Mouse (Mus musculus) mature B cell (primary cell): Measurements from ENCODE around the gene Lrmda.

Source experiments
- in situ Hi-C: fragments of 300-500 bp; cut with MboI; formaldehyde crosslinking; loops from 2 replicates; pipeline ENCODE4 v1.14.3; 2019

Lrmda gene

GRCm38 (mm10) chr14:22043420-22043819 lies 23.9 kb downstream of the Lrmda start:
- in situ Hi-C loops = no loop called here

- in situ Hi-C loops = no loop called here
Measured at GRCm38 (mm10) chr14:22046262-22046856, 26.8 kb downstream of the Lrmda start.

GRCm38 (mm10) chr14:22048068-22048899 lies 28.8 kb downstream of the Lrmda start:
- in situ Hi-C loops = no loop called here

- in situ Hi-C loops = no loop called here
Measured at GRCm38 (mm10) chr14:22048900-22049199, 29.3 kb downstream of the Lrmda start.

- in situ Hi-C loops = no loop called here
Measured at GRCm38 (mm10) chr14:22049282-22049681, 29.8 kb downstream of the Lrmda start.

- in situ Hi-C loops = no loop called here
Measured at GRCm38 (mm10) chr14:22051941-22052664, 32.6 kb downstream of the Lrmda start.

GRCm38 (mm10) chr14:22055630-22056029 lies 36.1 kb downstream of the Lrmda start:
- in situ Hi-C loops = no loop called here

GRCm38 (mm10) chr14:22056246-22056645 lies 36.7 kb downstream of the Lrmda start:
- in situ Hi-C loops = no loop called here

GRCm38 (mm10) chr14:22058729-22059128 lies 39.2 kb downstream of the Lrmda start:
- in situ Hi-C loops = no loop called here

GRCm38 (mm10) chr14:22059348-22059861 lies 39.9 kb downstream of the Lrmda start:
- in situ Hi-C loops = no loop called here

- in situ Hi-C loops = no loop called here
Measured at GRCm38 (mm10) chr14:22060787-22061186, 41.3 kb downstream of the Lrmda start.

- in situ Hi-C loops = no loop called here
Measured at GRCm38 (mm10) chr14:22062117-22062855, 42.8 kb downstream of the Lrmda start.

- in situ Hi-C loops = no loop called here
Measured at GRCm38 (mm10) chr14:22069169-22069568, 49.7 kb downstream of the Lrmda start.

GRCm38 (mm10) chr14:22073385-22073784 lies 53.9 kb downstream of the Lrmda start:
- in situ Hi-C loops = no loop called here

- in situ Hi-C loops = no loop called here
Measured at GRCm38 (mm10) chr14:22074229-22074628, 54.7 kb downstream of the Lrmda start.

- in situ Hi-C loops = no loop called here
Measured at GRCm38 (mm10) chr14:22083931-22084330, 64.4 kb downstream of the Lrmda start.

- in situ Hi-C loops = no loop called here
Measured at GRCm38 (mm10) chr14:22085411-22085810, 65.9 kb downstream of the Lrmda start.

GRCm38 (mm10) chr14:22088604-22089003 lies 69.1 kb downstream of the Lrmda start:
- in situ Hi-C loops = no loop called here

- in situ Hi-C loops = no loop called here
Measured at GRCm38 (mm10) chr14:22089331-22089730, 69.8 kb downstream of the Lrmda start.

GRCm38 (mm10) chr14:22089866-22090470 lies 70.5 kb downstream of the Lrmda start:
- in situ Hi-C loops = no loop called here

GRCm38 (mm10) chr14:22090778-22091211 lies 71.3 kb downstream of the Lrmda start:
- in situ Hi-C loops = no loop called here
